10 mouse cellular contexts compared by ENCODE assay signal in the genomic region with DNA sequence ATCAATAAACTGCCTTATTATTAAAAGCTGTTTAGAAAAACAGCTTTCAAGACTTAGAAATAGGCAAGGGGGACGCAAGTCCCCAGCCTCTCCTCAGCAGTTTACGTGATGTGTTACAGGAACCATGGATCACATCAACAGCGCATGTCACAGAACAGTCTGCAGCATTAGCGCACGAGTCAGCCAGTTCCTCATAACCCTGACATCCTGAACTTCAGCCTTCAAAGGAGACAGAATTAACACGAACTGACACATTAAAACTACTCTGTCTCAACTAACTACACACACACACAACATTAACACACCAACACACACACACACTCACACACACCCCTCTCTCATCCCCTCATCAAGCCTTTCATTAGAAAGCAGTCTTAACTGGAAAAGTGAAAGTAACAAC.
DNase-seq lines count a peak whose midpoint lies in the region; ATAC-seq and TF ChIP-seq lines count a peak whose summit lies in the region.
"Had no signal": no experiment of that assay in that cellular context is flagged by ENCODE, and none has a peak within 500 bp of the region (broad histone marks: within the 10 kb centered on the region; RNA-seq: fewer than 3 reads in every experiment).

No protein-coding gene starts in this region.

- no peak overlapping the region for H3K4me3 ChIP-seq in limb, embryonic 12.5 days (replicated peaks)
- no peak overlapping the region for H3K4me3 ChIP-seq in limb, embryonic 10.5 days
- H3K4me3 ChIP-seq in bone marrow macrophage, adult 2 months (ENCODE audit: insufficient read depth, low read length): peak overlapping the region; percentile 47
- peak overlapping the region; percentile 17 for H3K4me3 ChIP-seq in liver, postnatal 0 days (ENCODE audit: low read depth, low read length)
- no peak overlapping the region for H3K4me3 ChIP-seq in midbrain, embryonic 10.5 days
- H3K4me3 ChIP-seq: forebrain, embryonic 13.5 days; stomach, embryonic 15.5 days had no signal

- WGBS in limb, embryonic 12.5 days: 57% methylated on average over 6 of the region's 6 CpGs
- WGBS in limb, embryonic 10.5 days: 91% methylated on average over 6 of the region's 6 CpGs
- WGBS in liver, postnatal 0 days (ENCODE audit: insufficient replicate concordance): 22% methylated on average over 6 of the region's 6 CpGs
- 91% methylated on average over 6 of the region's 6 CpGs for WGBS in midbrain, embryonic 10.5 days

- no peak overlapping the region for H3K9ac ChIP-seq in limb, embryonic 12.5 days (replicated peaks)
- H3K9ac ChIP-seq in liver, postnatal 0 days (replicated peaks): no peak overlapping the region
- H3K9ac ChIP-seq: forebrain, embryonic 13.5 days; stomach, embryonic 15.5 days had no signal

- H3K4me2 ChIP-seq in limb, embryonic 12.5 days: peak overlapping the region; percentile 7; the same call in 1 of the 2 replicates
- peak overlapping the region; percentile 57 for H3K4me2 ChIP-seq in liver, postnatal 0 days (ENCODE audit: low read depth, low read length)
- H3K4me2 ChIP-seq: forebrain, embryonic 13.5 days; stomach, embryonic 15.5 days had no signal

- no peaks in the 10 kb centered on the region for H3K27me3 ChIP-seq in limb, embryonic 12.5 days
- no peaks in the 10 kb centered on the region for H3K27me3 ChIP-seq in limb, embryonic 10.5 days (ENCODE audit: low read depth, poor library complexity, severe bottlenecking)
- no peaks in the 10 kb centered on the region for H3K27me3 ChIP-seq in liver, postnatal 0 days (ENCODE audit: insufficient read depth, low read length)
- no peaks in the 10 kb centered on the region for H3K27me3 ChIP-seq in midbrain, embryonic 10.5 days (ENCODE audit: low read depth, poor library complexity, severe bottlenecking)
- H3K27me3 ChIP-seq: forebrain, embryonic 13.5 days; stomach, embryonic 15.5 days had no signal

- no peak for DNase-seq in limb, embryonic 10.5 days (ENCODE audit: low spot score)
- peak; percentile 57 for DNase-seq in CD4-positive helper T cell, adult 2 months (ENCODE audit: low read depth, low spot score)
- DNase-seq in liver, postnatal 0 days: no peak
- DNase-seq in midbrain, embryonic 10.5 days (ENCODE audit: low spot score): no peak
- DNase-seq in layer of hippocampus, postnatal 25 days (ENCODE audit: extremely low spot score in 1 of 2, low spot score in 1 of 2): no peak
- DNase-seq: kidney, adult 8-10 months had no signal

- no peak for TF ChIP-seq CTCF in bone marrow macrophage, adult 2 months (IDR thresholded peaks at IDR 0.05; ENCODE audit: low read depth, low read length)
- no peak for TF ChIP-seq CTCF in liver, postnatal 0 days (IDR thresholded peaks at IDR 0.05; ENCODE audit: low read depth)

- ATAC-seq in limb, embryonic 12.5 days (ENCODE audit: insufficient number of reproducible peaks, insufficient read depth, low FRiP score, low TSS enrichment, low read depth): no peak
- 0 out of 2 replicates have a peak, but pooled peaks have one; percentile 33 for ATAC-seq in liver, postnatal 0 days
- ATAC-seq: forebrain, embryonic 13.5 days had no signal

- no peak for TF ChIP-seq POLR2A in bone marrow macrophage, adult 2 months (IDR thresholded peaks at IDR 0.05; ENCODE audit: borderline replicate concordance, low read depth, low read length)

- no peaks in the 10 kb centered on the region for H3K9me3 ChIP-seq in limb, embryonic 12.5 days
- H3K9me3 ChIP-seq in limb, embryonic 10.5 days (replicated peaks): no peaks in the 10 kb centered on the region
- no peaks in the 10 kb centered on the region for H3K9me3 ChIP-seq in liver, postnatal 0 days (ENCODE audit: low read length)
- no peaks in the 10 kb centered on the region for H3K9me3 ChIP-seq in midbrain, embryonic 10.5 days (replicated peaks)
- H3K9me3 ChIP-seq: forebrain, embryonic 13.5 days; stomach, embryonic 15.5 days had no signal

- H3K27ac ChIP-seq in limb, embryonic 12.5 days: no peak overlapping the region
- no peak overlapping the region for H3K27ac ChIP-seq in limb, embryonic 10.5 days
- H3K27ac ChIP-seq in bone marrow macrophage, adult 2 months (ENCODE audit: insufficient read depth, low read depth, low read length): peak overlapping the region; percentile 17; the same call in 1 of the 2 replicates
- H3K27ac ChIP-seq in liver, postnatal 0 days (ENCODE audit: low read depth): no peak overlapping the region
- H3K27ac ChIP-seq in midbrain, embryonic 10.5 days (replicated peaks): no peak overlapping the region
- H3K27ac ChIP-seq: forebrain, embryonic 13.5 days; stomach, embryonic 15.5 days had no signal

- peaks cover 15% of the 10 kb centered on the region for H3K4me1 ChIP-seq in limb, embryonic 12.5 days (replicated peaks)
- peaks cover 6% of the 10 kb centered on the region for H3K4me1 ChIP-seq in limb, embryonic 10.5 days
- H3K4me1 ChIP-seq in bone marrow macrophage, adult 2 months (ENCODE audit: control insufficient read depth, insufficient read depth, low read length): peaks cover 3% of the 10 kb centered on the region
- 0 out of 2 replicates have a peak, but pooled peaks cover 6% of the 10 kb centered on the region for H3K4me1 ChIP-seq in liver, postnatal 0 days (ENCODE audit: insufficient read depth)
- no peaks in the 10 kb centered on the region for H3K4me1 ChIP-seq in midbrain, embryonic 10.5 days
- H3K4me1 ChIP-seq: stomach, embryonic 15.5 days had no signal

- H3K36me3 ChIP-seq in limb, embryonic 12.5 days: 0 out of 2 replicates have a peak, but pooled peaks cover 2% of the 10 kb centered on the region
- no peaks in the 10 kb centered on the region for H3K36me3 ChIP-seq in limb, embryonic 10.5 days
- no peaks in the 10 kb centered on the region for H3K36me3 ChIP-seq in liver, postnatal 0 days (replicated peaks; ENCODE audit: insufficient read depth, low read length)
- peaks cover 10% of the 10 kb centered on the region; the same call in 1 of the 2 replicates for H3K36me3 ChIP-seq in midbrain, embryonic 10.5 days
- H3K36me3 ChIP-seq: stomach, embryonic 15.5 days had no signal

- TF ChIP-seq EP300 in liver, postnatal 0 days (IDR thresholded peaks at IDR 0.05; ENCODE audit: low read depth): no peak

Comparison
In these comparisons a context has a peak if more than half of its experiments do, and no peak if none do; other contexts are left out.
1. H3K4me3 ChIP-seq: peak in bone marrow macrophage, adult 2 months (single experiment) and liver, postnatal 0 days (single experiment); none in limb, embryonic 12.5 days (single experiment), limb, embryonic 10.5 days (single experiment) and midbrain, embryonic 10.5 days (single experiment).